Mouse (Mus musculus) monocyte, adult 5-6 weeks (primary cell): ENCODE data around the gene Srd5a2. TPM values are rescaled to one million over a fixed set of nuclear protein-coding genes. Genes with fewer than 3 reads are reported as not detected.

Experiments
- ATAC-seq: fragments of 153-309, 156-312 bp; replicated peaks from 2 replicates; pipeline ENCODE4 v1.8.0; 2017; ENCODE audit warnings: mild to moderate bottlenecking; ENCODE audit not compliant: low TSS enrichment, insufficient number of reproducible peaks, severe bottlenecking, poor library complexity, low FRiP score
- total RNA-seq: library from RNA; stranded (forward); fragments of 200-1000, 200-491, 200-594 nt; gene quantifications from 3 replicates; pipeline ENCODE4 v1.2.3, GENCODE M21; 2017

The Srd5a2 gene
- total RNA-seq, 1 experiment from 2014 or later = not detected

GRCm38 (mm10) chr17:73995907-73996645 lies 51.6 kb downstream of the Srd5a2 start:
- no peak for ATAC-seq

- ATAC-seq = no peak
These were observed 56.5 kb downstream of the Srd5a2 start for GRCm38 (mm10) chr17:73991264-73991663.

DNA sequence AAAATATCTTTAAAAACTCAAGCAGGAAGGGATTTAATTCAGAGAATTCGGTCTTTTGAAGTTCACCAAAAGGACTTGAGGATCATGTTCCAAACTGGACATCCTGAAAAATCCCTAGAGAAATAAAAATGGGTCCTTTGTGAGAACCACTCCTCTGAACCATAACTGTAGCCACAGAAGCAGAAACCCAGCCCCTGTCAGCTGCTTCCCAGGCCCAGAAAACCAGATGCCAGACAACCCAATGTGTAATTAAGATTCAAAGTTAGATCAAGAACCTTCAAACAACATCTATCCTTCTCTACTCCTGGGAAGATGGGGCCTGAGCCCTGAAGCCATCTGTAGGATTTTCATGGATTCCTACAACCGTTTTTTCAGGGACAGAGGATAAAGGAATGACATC lies 61.1 kb downstream of the Srd5a2 start:
- ATAC-seq = no peak

- no peak for ATAC-seq
These were observed 61.8 kb downstream of the Srd5a2 start for GRCm38 (mm10) chr17:73985936-73986335.

- no peak for ATAC-seq
These were observed 63.2 kb downstream of the Srd5a2 start for GRCm38 (mm10) chr17:73984508-73984907.

- no peak for ATAC-seq
These were observed 64.8 kb downstream of the Srd5a2 start for GRCm38 (mm10) chr17:73982871-73983270.

DNA sequence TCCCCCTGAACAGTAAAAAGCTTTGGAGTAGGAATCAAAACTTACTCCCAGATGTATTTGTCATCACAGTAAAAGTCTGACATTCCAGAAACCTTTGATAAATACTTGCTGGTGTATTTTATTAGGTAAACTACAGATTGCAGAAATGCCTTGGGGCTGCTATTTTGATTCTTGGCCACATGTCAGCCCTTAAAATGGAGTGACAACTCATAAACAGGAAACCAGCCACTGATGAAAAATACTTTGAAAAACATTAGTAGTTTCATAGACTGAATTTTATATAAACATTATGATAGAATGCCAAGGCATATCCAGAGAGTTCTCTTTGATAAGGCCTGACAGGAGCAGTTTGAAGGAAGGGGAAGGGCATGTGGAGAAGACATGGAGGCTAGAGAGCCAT lies 71.7 kb downstream of the Srd5a2 start:
- no peak for ATAC-seq

DNA sequence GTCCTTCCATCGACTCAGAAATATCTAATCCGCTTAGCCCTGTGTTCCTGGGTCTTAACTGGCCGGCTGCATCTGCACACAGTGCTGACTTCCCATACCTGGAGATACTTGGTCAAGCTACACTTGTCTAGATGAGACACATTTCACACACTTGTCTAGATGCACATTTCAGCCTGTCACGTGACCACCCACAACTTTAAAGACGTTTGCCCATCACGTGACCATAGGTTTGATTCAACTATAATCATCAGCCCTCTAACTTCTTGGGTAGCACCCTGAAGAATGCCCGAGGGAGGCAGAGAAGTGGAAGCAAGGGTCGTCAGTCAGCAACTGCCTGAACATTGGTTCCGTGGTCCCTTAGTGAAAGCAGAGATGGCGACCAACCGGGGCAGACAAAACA lies 75.1 kb downstream of the Srd5a2 start:
- ATAC-seq = no peak

GRCm38 (mm10) chr17:73971291-73971690 lies 76.4 kb downstream of the Srd5a2 start:
- no peak for ATAC-seq

- ATAC-seq = peak; percentile 83; the same call in 1 of the 2 replicates
These were observed 77.2 kb downstream of the Srd5a2 start for GRCm38 (mm10) chr17:73970361-73971027.

Other genes starting within 250 kb of the Srd5a2 start
- gene Ehd3, start 243.8 kb downstream of the Srd5a2 start, total RNA-seq = 3.0 to 10.0 TPM (median 3.4 TPM) in 3 replicates
- 292 to 373 TPM (median 293 TPM) in 3 replicates for gene Xdh, start 97.7 kb downstream of the Srd5a2 start, total RNA-seq
- 31.5 to 57.2 TPM (median 39.3 TPM) in 3 replicates for gene Memo1, start 247.6 kb upstream of the Srd5a2 start, total RNA-seq